Mouse (Mus musculus) gonadal fat pad, adult 2 months (tissue): ENCODE results near the gene Adora2a. TPM values are rescaled to one million over a fixed set of nuclear protein-coding genes. Genes with fewer than 3 reads are reported as not detected.
"Not testable (repeated sequence)": the region's sequence is repeated elsewhere in the genome, so short reads cannot be mapped to it uniquely, and the experiment has no call there.

Experiments
- DNase-seq: peaks from one replicate; pipeline ENCODE4 v3.0.0-alpha.2; 2012; ENCODE audit warnings: low read depth
- polyA plus RNA-seq: library from polyadenylated mRNA; depleted of rRNA; stranded (reverse); fragments of >200 nt; gene quantifications from 2 replicates; pipeline ENCODE4 v1.2.3, GENCODE M21; 2012; rRNA removed

Gene Adora2a
- polyA plus RNA-seq = 10.7 and 13.6 TPM in 2 replicates

DNA sequence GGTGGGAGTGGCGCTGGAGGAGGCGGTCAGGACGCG lies at the start of gene Adora2a:
TSS of gene Adora2a (plus strand) at position 6 of the 36 bp plus-strand sequence.
- no peak for DNase-seq

- no peak for DNase-seq
Measured at GRCm38 (mm10) chr10:75273020-75273419, 43.7 kb upstream of the Adora2a start.

DNA sequence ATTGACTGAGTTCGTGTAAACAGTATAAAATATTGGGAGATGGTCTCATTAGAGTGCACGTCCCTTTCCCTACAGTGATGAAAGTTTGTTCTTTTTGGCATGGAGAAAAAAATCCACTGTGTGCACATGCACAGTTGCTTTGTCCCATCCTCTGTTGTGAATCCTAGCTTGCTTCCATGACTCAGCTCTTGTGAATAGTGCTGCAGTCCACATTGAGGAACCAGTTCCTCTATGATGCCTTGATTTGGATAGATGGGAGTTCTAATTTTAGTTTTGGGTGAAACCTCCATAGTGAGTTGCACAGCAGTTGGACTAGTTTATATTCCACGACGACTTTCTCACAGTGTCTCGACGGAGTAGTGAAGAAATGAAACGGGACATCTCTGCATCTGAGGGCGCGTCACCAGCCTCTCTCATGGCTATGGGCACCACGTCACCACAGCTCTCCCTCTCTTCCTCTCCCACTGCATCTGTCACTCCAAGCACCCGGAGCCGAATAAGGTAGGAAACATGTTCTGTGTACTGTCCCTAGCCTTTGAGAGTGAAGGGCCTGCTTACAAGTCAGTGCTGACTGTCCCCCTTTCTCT lies 40.2 kb upstream of the Adora2a start:
- no peak for DNase-seq

DNA sequence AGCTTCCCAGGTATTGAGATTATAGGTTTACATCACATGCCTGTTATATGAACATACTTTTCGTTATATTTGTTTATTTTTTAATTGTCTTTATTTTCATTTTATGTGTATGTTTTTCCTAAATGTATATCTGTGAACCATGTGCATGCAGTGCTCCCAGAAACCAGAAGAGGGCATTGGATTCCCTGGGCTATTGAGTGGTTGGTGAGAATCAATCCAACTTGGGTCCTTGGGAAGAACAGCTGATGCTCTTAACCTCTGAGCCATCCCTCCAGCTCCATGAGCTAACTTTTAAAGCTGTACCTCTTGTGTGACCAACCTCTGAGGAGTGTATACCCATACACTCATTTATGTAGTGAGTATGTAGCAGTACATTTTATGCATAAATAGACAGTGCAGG lies 39.2 kb upstream of the Adora2a start:
- no peak for DNase-seq

DNA sequence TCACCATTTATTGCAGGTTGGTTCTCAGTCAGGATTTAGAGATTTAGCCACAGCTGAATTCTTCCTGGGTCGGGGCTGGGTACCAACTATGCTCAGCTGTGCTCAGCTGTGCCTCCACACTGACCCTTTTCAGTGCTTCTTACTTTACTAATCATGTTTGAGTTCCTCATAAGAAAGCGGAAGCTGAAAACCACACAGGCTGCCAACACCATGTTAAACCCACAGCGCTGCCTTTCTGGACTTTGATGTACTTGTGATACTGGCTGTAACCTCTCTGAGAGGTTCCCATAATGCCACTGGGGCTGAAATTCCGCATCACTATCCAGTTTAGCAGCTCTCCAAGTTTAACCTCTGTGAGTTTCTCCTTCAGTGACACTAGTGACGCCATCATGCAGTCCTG lies 34.0 kb upstream of the Adora2a start:
- DNase-seq = no peak

DNA sequence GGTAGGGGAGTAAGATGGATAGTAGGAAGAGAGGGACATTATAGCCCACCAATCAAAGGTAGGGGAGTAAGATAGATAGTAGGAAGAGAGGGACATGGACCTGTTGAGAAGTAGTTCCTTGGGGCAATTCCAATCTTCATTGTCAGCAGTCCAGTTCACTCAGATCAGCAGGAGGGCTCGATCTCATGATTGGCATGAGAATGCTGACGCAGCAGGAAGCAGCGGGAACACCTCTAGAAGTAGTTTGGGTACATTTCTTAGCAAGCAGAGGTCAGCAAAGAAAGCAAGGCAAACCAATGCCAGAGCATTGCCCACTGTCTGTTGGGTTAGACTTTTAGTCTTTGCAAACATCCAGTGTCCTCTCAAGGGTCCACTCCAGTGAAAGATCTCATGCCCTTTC lies 32.9 kb upstream of the Adora2a start:
- DNase-seq = no peak

GRCm38 (mm10) chr10:75288579-75288978 lies 28.1 kb upstream of the Adora2a start:
- DNase-seq = no peak

GRCm38 (mm10) chr10:75289392-75289791 lies 27.3 kb upstream of the Adora2a start:
- DNase-seq = no peak

GRCm38 (mm10) chr10:75290650-75291049 lies 26.0 kb upstream of the Adora2a start:
- DNase-seq = no peak

DNA sequence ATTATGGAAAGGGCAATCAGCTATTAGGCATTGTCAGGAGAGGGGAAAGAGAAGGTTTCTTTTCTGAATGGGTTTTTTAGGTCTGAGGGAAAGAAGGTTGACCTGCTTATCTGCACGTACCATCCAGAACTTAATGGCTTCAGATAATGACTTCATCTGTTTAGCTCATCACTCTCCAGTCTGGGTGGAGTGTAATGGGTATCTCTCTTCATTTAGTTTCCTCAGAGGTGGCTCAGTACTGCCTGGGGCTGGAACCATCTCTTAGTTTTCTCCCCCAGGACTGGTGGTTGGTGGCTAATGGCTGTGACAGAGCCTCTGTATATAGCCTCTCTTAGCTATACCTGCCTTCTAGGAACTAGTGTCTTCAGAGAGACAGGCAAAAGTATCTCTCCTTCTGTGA lies 25.3 kb upstream of the Adora2a start:
- DNase-seq = no peak

GRCm38 (mm10) chr10:75292206-75292605 lies 24.5 kb upstream of the Adora2a start:
- DNase-seq = not testable (repeated sequence)

DNA sequence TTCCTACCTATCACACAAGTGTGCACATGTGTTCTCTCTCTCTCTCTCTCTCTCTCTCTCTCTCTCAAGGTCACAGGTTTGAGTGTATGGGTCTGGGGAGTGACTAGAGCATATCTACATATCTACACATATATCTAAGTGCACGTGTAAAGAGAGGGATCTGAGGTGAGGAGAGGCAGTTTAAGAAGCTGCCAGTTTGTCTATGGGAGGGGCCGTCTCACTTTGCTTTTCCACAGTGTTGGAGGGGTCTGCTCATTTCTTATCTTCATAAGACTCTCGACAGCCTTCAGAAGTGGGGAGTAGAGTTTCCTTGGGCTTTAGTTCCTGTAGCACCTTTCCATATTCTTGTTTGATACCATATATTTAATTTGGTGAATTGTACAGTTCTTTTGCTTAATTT lies 23.4 kb upstream of the Adora2a start:
- no peak for DNase-seq

GRCm38 (mm10) chr10:75294362-75294761 lies 22.3 kb upstream of the Adora2a start:
- DNase-seq = no peak

GRCm38 (mm10) chr10:75294926-75295325 lies 21.8 kb upstream of the Adora2a start:
- no peak for DNase-seq

DNA sequence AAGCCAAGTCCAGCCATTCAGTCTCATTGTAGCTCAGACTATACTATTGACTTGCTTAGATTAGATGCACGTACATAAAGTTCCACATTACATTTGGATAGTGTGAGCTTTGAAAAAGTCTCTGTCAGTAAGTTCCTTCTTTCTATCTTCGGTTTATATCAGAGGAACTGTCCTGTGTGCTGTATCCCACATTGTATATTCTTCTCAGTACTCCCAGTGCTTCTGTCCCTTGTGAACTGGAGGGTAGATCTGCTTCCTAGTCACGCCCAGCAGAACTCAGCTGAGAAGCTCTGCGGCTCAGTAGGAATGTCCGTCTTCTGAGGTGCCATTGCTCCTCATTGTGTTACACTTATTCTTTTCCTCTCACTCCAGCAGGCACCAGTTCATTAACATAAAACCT lies 18.1 kb upstream of the Adora2a start:
- no peak for DNase-seq

GRCm38 (mm10) chr10:75299785-75300418 lies 16.8 kb upstream of the Adora2a start:
- peak; percentile 17 for DNase-seq

DNA sequence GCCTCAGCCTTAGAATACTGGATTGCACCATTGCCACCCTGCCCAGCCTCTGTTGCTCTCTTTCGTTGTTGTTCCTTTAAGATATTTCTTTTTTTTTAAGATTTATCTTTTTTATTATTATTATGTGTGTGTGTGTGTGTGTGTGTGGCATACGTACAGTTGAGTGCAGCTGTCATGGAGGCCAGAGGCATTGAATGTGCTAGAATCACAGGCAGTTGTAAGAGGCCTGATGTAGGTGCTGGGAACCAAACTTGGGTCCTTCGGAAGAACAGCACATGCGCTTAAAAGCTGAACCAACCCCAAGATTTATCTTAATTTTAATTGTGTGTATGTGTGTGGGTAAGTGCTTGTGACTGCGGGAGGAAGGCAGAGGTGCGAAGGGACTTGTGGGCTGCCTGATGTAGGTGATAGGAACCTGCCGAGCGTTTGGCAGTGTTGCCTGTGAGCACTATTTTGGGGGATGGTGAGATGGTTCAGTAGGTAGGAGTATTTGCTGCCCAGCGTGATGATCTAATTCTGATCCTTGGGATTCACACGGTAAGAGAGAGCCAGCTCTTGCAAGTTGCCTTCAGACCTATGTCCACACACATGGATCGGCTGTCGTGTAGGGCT lies 15.4 kb upstream of the Adora2a start:
- no peak for DNase-seq

DNA sequence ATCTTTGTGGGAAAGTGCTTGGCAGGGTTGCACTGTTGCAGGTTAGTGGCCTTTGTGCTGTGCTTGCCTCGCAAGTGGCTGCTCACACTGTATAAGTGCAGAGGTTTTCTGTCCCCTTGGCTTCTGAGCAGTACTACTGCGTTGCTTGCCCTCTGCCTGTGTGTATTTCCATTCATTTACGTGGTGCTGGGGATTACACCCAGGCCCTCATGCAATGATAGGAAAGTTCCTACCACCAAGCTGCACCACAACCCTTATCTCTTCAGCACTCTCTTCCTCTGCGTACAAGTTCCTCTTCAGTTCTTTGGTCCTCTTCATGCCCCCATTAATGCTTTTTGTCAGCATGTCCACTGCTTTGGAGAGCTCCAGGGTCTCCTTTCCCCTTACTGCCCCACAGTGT lies 14.7 kb upstream of the Adora2a start:
- DNase-seq = no peak

DNA sequence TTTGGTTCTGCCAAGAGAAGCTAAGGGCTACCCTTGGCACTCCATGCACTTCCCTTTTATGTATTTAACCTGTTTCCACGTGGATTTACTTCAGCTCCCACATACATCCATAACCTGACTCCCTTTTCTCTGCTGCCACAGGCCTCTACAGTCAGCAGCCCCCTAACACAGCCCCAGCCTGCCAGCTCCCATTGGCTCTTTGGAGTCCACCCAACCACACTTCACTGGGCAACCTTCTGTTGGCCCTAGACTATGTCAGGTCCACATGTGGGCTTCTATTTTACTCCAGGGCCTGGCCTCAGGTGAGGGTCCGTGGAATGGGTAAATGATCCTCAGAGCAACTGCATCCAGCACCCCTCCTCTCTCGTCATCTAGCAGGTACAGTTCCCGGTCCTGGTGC lies 14.1 kb upstream of the Adora2a start:
- no peak for DNase-seq

DNA sequence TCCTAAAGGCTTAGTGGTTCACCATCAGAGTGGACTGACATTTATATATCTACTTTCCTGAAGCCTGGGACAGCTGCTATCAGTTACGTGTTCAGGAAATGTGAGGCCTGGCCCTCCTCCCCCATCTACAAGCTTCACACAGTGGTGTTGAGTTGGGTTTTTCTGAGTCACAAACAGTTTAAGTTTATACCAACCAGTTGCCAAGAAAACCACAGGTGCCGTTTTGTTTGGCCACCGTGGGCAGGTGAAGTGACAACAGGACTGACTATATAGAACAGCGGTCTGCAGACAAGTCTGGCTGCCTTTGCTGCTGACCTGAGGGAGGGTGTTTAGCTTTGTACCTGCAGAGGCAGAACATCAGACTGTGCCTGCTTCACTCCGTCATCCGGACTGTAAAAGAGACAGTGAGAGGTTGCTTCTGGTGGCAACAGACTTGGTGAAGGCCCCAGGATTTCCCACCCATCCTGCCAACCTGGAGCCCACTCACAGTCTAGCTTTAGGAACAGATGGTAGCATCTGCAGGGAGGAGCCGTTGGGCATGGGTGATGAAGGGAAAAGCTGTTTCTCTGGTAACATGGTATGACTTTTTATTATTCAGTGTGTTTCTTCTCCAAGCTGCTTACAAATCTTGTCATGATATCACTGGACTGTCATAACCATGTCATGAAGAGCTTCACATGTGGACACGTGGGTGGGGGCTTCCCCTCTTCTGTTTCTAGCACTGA lies 13.2 kb upstream of the Adora2a start:
- DNase-seq = no peak

- DNase-seq = no peak
Measured at GRCm38 (mm10) chr10:75304049-75304405, 12.7 kb upstream of the Adora2a start.

- DNase-seq = no peak
Measured at GRCm38 (mm10) chr10:75304413-75304812, 12.3 kb upstream of the Adora2a start.

DNA sequence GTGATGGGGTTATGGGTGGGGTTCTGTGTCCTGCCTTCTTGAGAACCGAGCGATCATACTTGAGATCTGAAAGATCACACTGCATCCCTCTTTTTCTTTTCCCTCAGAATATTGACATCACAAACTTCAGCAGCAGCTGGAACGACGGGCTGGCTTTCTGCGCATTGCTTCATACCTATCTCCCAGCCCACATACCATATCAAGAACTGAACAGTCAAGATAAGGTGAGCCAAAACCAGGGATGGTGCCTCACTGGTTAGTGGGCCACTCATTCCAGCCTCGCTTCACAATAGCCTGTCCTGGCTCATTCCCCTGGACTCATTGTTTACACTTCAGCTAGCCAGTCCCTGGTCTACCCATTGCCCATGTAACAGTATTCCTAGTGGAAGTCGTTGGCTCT lies 9.5 kb upstream of the Adora2a start:
- no peak for DNase-seq

GRCm38 (mm10) chr10:75312361-75312760 lies 4.3 kb upstream of the Adora2a start:
- no peak for DNase-seq
